Mouse (Mus musculus) neural tube, embryonic 14.5 days (tissue): ENCODE measurements around the gene Oosp3. TPM values are rescaled to one million over a fixed set of nuclear protein-coding genes. Genes with fewer than 3 reads are reported as not detected.

ENCODE experiments used
- polyA plus RNA-seq: library from polyadenylated mRNA; unstranded; fragments of >200 nt; fragmentation: Nextera tagmentation; extraction: Ambion mirVana; gene quantifications from 2 replicates; pipeline ENCODE4 v1.2.1, GENCODE M21; 2014

Gene Oosp3
- polyA plus RNA-seq, 1 experiment from 2014 or later, result not detected

Other genes starting within 250 kb of the Oosp3 start
- 0.46 and 2.2 TPM in 2 replicates for gene Ms4a6c, start 227.7 kb upstream of the Oosp3 start, polyA plus RNA-seq
- not detected in 2 replicates for gene Gm8369, start 211.1 kb upstream of the Oosp3 start, polyA plus RNA-seq
- gene Ms4a6b, start 180.5 kb upstream of the Oosp3 start, polyA plus RNA-seq, result 0.33 and 3.1 TPM in 2 replicates
- gene Ms4a4d, start 160.3 kb upstream of the Oosp3 start, polyA plus RNA-seq, result 0.17 TPM in 1 of 2 replicates, not detected in the other
- 0.90 and 2.2 TPM in 2 replicates for gene Ms4a6d, start 92.2 kb upstream of the Oosp3 start, polyA plus RNA-seq
- gene Ms4a2, start 73.3 kb upstream of the Oosp3 start, polyA plus RNA-seq, result 0.15 and 0.40 TPM in 2 replicates
- not detected in 2 replicates for gene Ms4a3, start 56.2 kb upstream of the Oosp3 start, polyA plus RNA-seq
- not detected in 2 replicates for gene Oosp2, start 36.5 kb upstream of the Oosp3 start, polyA plus RNA-seq
- gene Oosp1, start 5.9 kb upstream of the Oosp3 start, polyA plus RNA-seq, result not detected in 2 replicates
- not detected in 2 replicates for gene Gif, start 50.5 kb downstream of the Oosp3 start, polyA plus RNA-seq
- 50.1 and 54.2 TPM in 2 replicates for gene Mrpl16, start 73.3 kb downstream of the Oosp3 start, polyA plus RNA-seq
- 13.2 and 16.9 TPM in 2 replicates for gene Stx3, start 122.3 kb downstream of the Oosp3 start, polyA plus RNA-seq
- 0.15 TPM in 1 of 2 replicates, not detected in the other for gene Olfr1417, start 142.2 kb downstream of the Oosp3 start, polyA plus RNA-seq
- not detected in 2 replicates for gene Olfr1418, start 164.0 kb downstream of the Oosp3 start, polyA plus RNA-seq
- not detected in 2 replicates for gene Olfr1419, start 178.1 kb downstream of the Oosp3 start, polyA plus RNA-seq
- 0.12 and 0.28 TPM in 2 replicates for gene Olfr1420, start 189.5 kb downstream of the Oosp3 start, polyA plus RNA-seq
- 18.3 and 20.9 TPM in 2 replicates for gene Patl1, start 215.3 kb downstream of the Oosp3 start, polyA plus RNA-seq